Mouse (Mus musculus) bone marrow macrophage, adult 2 months (primary cell): ENCODE measurements around the gene Bach2.

Experiments
- CTCF ChIP-seq: IDR thresholded peaks from 2 replicates; pipeline ENCODE4 v1.5.1; 2012; ENCODE audit warnings: low read depth, mild to moderate bottlenecking, low read length, moderate library complexity
- POLR2A ChIP-seq: IDR thresholded peaks from 2 replicates; pipeline ENCODE4 v1.6.1; 2012; ENCODE audit warnings: mild to moderate bottlenecking, low read depth, low read length, borderline replicate concordance

- TF ChIP-seq CTCF (no peak), POLR2A (no peak)
Observed at GRCm38 (mm10) chr4:32530921-32531846, 292.6 kb downstream of the Bach2 start.
